Mouse (Mus musculus): ENCODE data around the gene Camk1d.

The Camk1d gene

DNA sequence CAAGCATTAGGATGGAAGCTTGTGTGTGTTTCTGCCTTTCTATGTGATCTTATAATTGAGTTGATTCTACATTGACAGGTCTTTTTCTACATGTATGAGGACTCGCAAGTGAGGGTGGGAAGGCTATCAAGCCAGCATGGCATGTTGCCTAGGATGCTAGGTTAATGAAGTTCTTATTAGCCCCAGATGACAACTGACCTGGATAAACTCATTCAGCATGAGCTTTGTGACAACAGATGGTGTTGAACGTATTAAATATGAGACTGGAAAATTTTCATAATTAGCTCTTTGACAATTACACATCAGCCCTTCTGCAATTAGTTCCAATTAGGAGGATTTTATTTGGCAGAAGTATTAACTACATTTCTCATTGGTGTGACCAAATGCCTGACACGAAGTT is 343.7 kb downstream of the Camk1d start:
- no peak for TF ChIP-seq GATA4 (IDR thresholded peaks at IDR 0.05; ENCODE audit: insufficient replicate concordance, low read length)

- TF ChIP-seq GATA4 (IDR thresholded peaks at IDR 0.05; ENCODE audit: insufficient replicate concordance, low read length), result no peak
These were observed 350.5 kb downstream of the Camk1d start for GRCm38 (mm10) chr2:5363836-5364235.

DNA sequence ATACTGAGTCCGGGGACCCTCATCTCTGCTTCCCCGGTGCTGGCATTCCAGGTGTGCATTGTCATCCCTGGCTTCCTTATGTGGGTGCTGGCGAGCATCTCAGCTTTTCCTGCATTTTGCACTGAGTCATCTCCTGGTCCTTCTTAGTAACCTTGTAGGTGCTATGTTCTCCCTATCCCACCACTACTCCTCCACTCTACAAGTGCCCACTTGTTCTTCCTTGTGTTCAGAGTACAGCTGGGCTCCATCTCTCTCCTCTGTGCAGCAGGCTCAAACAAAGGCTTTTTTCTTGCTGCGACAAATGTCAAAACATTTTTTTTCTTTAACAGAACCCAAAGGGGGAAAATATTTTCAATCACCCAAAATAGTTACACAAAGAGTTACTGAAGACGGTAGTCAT is 356.3 kb downstream of the Camk1d start:
- no peak for TF ChIP-seq GATA4 (IDR thresholded peaks at IDR 0.05; ENCODE audit: insufficient replicate concordance, low read length)

- no peak for TF ChIP-seq GATA4 (IDR thresholded peaks at IDR 0.05; ENCODE audit: insufficient replicate concordance, low read length)
These were observed 357.3 kb downstream of the Camk1d start for GRCm38 (mm10) chr2:5357056-5357455.

GRCm38 (mm10) chr2:5352821-5353522 is 361.3 kb downstream of the Camk1d start:
- TF ChIP-seq GATA4 (IDR thresholded peaks at IDR 0.05; ENCODE audit: insufficient replicate concordance, low read length), result no peak

GRCm38 (mm10) chr2:5345344-5345743 is 369.0 kb downstream of the Camk1d start:
- no peak for TF ChIP-seq GATA4 (IDR thresholded peaks at IDR 0.05; ENCODE audit: insufficient replicate concordance, low read length)

GRCm38 (mm10) chr2:5327533-5328250 is 386.6 kb downstream of the Camk1d start:
- TF ChIP-seq GATA4 (IDR thresholded peaks at IDR 0.05; ENCODE audit: insufficient replicate concordance, low read length), result no peak

- TF ChIP-seq GATA4 (IDR thresholded peaks at IDR 0.05; ENCODE audit: insufficient replicate concordance, low read length), result no peak
These were observed 389.5 kb downstream of the Camk1d start for GRCm38 (mm10) chr2:5324806-5325205.

DNA sequence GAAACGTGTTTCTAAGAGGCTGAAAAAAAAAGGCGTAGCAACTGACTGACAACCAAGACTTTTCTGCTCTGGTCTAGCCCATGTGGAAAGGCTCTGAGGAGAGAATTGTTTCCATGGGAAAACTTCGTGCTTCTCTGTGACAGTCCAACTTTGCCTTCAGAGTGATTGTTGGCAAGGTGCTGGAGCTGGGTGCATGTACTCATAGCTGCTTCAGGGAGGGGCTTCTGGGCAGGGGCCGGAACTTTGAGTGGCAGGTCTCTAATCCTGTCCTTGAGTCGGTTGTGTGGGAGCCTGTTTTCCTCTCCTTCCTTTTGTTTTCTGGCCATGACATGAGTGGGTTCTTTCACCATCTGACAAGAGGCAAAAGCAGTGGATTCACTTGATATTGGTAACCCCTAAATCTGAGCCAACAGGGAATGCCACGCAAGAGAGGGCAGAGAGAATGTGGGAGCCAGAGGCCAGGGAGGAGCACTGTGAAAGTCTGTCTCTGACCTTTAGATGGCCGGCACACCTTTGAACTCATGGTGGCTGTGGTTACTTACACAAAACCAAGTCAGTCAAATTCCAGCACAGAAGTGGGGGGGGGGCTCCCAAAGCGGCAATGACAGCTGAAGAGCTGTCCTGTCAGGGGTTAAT is 392.5 kb downstream of the Camk1d start:
- TF ChIP-seq GATA4 (IDR thresholded peaks at IDR 0.05; ENCODE audit: insufficient replicate concordance, low read length), result no peak

DNA sequence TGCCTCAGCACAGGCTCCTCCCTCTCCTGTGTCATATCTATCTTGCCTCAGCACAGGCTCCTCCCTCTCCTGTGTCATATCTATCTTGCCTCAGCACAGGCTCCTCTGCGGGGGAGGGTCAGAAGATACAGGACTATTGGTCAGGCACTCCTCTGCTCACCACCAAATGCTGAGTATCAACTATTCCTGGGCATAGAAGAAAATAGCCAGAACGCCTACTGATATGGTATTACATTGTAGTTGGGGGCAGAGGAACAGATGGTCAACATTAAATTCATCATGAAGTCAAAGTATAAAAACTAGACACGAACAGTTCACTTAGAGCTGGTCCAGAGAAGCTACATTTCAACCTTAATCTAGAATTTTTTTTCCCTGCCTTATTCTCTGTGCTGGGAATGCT is 395.2 kb downstream of the Camk1d start:
- TF ChIP-seq GATA4 (IDR thresholded peaks at IDR 0.05; ENCODE audit: insufficient replicate concordance, low read length), result no peak

- no peak for TF ChIP-seq GATA4 (IDR thresholded peaks at IDR 0.05; ENCODE audit: insufficient replicate concordance, low read length)
These were observed 397.6 kb downstream of the Camk1d start for GRCm38 (mm10) chr2:5316763-5317162.

GRCm38 (mm10) chr2:5316217-5316616 is 398.1 kb downstream of the Camk1d start:
- TF ChIP-seq GATA4 (IDR thresholded peaks at IDR 0.05; ENCODE audit: insufficient replicate concordance, low read length), result no peak

- TF ChIP-seq GATA4 (IDR thresholded peaks at IDR 0.05; ENCODE audit: insufficient replicate concordance, low read length), result no peak
These were observed 399.0 kb downstream of the Camk1d start for GRCm38 (mm10) chr2:5315291-5315828.

- TF ChIP-seq GATA4 (IDR thresholded peaks at IDR 0.05; ENCODE audit: insufficient replicate concordance, low read length), result no peak
These were observed 399.7 kb downstream of the Camk1d start for GRCm38 (mm10) chr2:5314530-5315166.

GRCm38 (mm10) chr2:5305156-5305555 is 409.2 kb downstream of the Camk1d start:
- TF ChIP-seq GATA4 (IDR thresholded peaks at IDR 0.05; ENCODE audit: insufficient replicate concordance, low read length), result no peak
